Mouse (Mus musculus): ENCODE measurements around the gene Rcbtb2. TPM values are rescaled to one million over a fixed set of nuclear protein-coding genes. Genes with fewer than 3 reads are reported as not detected.

Gene Rcbtb2
- polyA plus RNA-seq, 1 experiment, result 11.8 TPM

- Histone ChIP-seq H3K4me3 (no peak overlapping the region), H3K79me2 (ENCODE audit: control insufficient read depth, insufficient read depth) (no peaks in the 10 kb centered on the region), H3K27me3 (ENCODE audit: control insufficient read depth, insufficient read depth, insufficient read length) (no peaks in the 10 kb centered on the region), H3K4me2 (ENCODE audit: low read depth) (peak overlapping the region; percentile 72), H3K36me3 (ENCODE audit: control insufficient read depth, insufficient read depth) (no peaks in the 10 kb centered on the region), H3ac (ENCODE audit: control insufficient read depth, insufficient read length) (no peak overlapping the region)
- TF ChIP-seq TCF12 (IDR thresholded peaks at IDR 0.05; ENCODE audit: insufficient read depth, poor library complexity, severe bottlenecking) (no peak), MYOD1 (IDR thresholded peaks at IDR 0.05; ENCODE audit: control insufficient read depth in 1 of 3, insufficient read length in 2 of 3, low read depth in 2 of 3) (no peak), CEBPB (IDR thresholded peaks at IDR 0.05; ENCODE audit: insufficient read depth, poor library complexity, severe bottlenecking) (no peak), USF1 (IDR thresholded peaks at IDR 0.05; ENCODE audit: low read depth) (no peak), MYOG (IDR thresholded peaks at IDR 0.05; ENCODE audit: control insufficient read depth in 1 of 3, insufficient read depth in 1 of 3, insufficient read length in 2 of 3, low read depth in 2 of 3) (no peak), POLR2AphosphoS2 (IDR thresholded peaks at IDR 0.05; ENCODE audit: insufficient read length, low read depth) (no peak), E2F4 (IDR thresholded peaks at IDR 0.05; ENCODE audit: insufficient read depth) (no peak), SRF (IDR thresholded peaks at IDR 0.05; ENCODE audit: control insufficient read depth, insufficient read length, low read depth) (no peak), REST (IDR thresholded peaks at IDR 0.05; ENCODE audit: insufficient read depth, insufficient read length) (no peak), MAX (IDR thresholded peaks at IDR 0.05; ENCODE audit: low read depth) (no peak)
Observed at GRCm38 (mm10) chr14:73104913-73105312, 17.9 kb upstream of the Rcbtb2 start.

- no peaks in the 10 kb centered on the region for H3K36me3 ChIP-seq (ENCODE audit: control insufficient read depth, insufficient read depth)
- H3K4me2 ChIP-seq (ENCODE audit: low read depth), result peak overlapping the region; percentile 72
- no peak overlapping the region for H3K4me3 ChIP-seq
- H3ac ChIP-seq (ENCODE audit: control insufficient read depth, insufficient read length), result no peak overlapping the region
- H3K79me2 ChIP-seq (ENCODE audit: control insufficient read depth, insufficient read depth), result no peaks in the 10 kb centered on the region
- H3K27me3 ChIP-seq (ENCODE audit: control insufficient read depth, insufficient read depth, insufficient read length), result no peaks in the 10 kb centered on the region
- TF ChIP-seq REST (IDR thresholded peaks at IDR 0.05; ENCODE audit: insufficient read depth, insufficient read length) (no peak), MYOD1 (IDR thresholded peaks at IDR 0.05; ENCODE audit: control insufficient read depth in 1 of 3, insufficient read length in 2 of 3, low read depth in 2 of 3) (peak; percentile 69 to 94 (median 89)), MYOG (IDR thresholded peaks at IDR 0.05; ENCODE audit: control insufficient read depth in 1 of 3, insufficient read depth in 1 of 3, insufficient read length in 2 of 3, low read depth in 2 of 3) (peak; percentile 1 to 90 (median 78)), TCF3 (IDR thresholded peaks at IDR 0.05; ENCODE audit: insufficient read length, low read depth) (no peak), MAX (IDR thresholded peaks at IDR 0.05; ENCODE audit: low read depth) (no peak), TCF12 (IDR thresholded peaks at IDR 0.05; ENCODE audit: insufficient read depth, poor library complexity, severe bottlenecking) (peak; percentile 80), USF1 (IDR thresholded peaks at IDR 0.05; ENCODE audit: low read depth) (no peak), SRF (IDR thresholded peaks at IDR 0.05; ENCODE audit: control insufficient read depth, insufficient read length, low read depth) (no peak), POLR2AphosphoS2 (IDR thresholded peaks at IDR 0.05; ENCODE audit: insufficient read length, low read depth) (no peak)
Observed at GRCm38 (mm10) chr14:73105407-73106185, 17.2 kb upstream of the Rcbtb2 start.

- Histone ChIP-seq H3K27me3 (ENCODE audit: control insufficient read depth, insufficient read depth, insufficient read length) (no peaks in the 10 kb centered on the region), H3K79me2 (ENCODE audit: control insufficient read depth, insufficient read depth) (no peaks in the 10 kb centered on the region), H3K36me3 (ENCODE audit: control insufficient read depth, insufficient read depth) (no peaks in the 10 kb centered on the region), H3ac (ENCODE audit: control insufficient read depth, insufficient read length) (no peak overlapping the region), H3K4me2 (ENCODE audit: low read depth) (peak overlapping the region; percentile 72), H3K4me3 (no peak overlapping the region)
- no peak for TF ChIP-seq TCF12 (IDR thresholded peaks at IDR 0.05; ENCODE audit: insufficient read depth, poor library complexity, severe bottlenecking)
- no peak for TF ChIP-seq MAX (IDR thresholded peaks at IDR 0.05; ENCODE audit: low read depth)
- no peak for TF ChIP-seq E2F4 (IDR thresholded peaks at IDR 0.05; ENCODE audit: insufficient read depth)
- TF ChIP-seq POLR2AphosphoS2 (IDR thresholded peaks at IDR 0.05; ENCODE audit: insufficient read length, low read depth), result no peak
- no peak for TF ChIP-seq TCF3 (IDR thresholded peaks at IDR 0.05; ENCODE audit: insufficient read length, low read depth)
- TF ChIP-seq POLR2A (IDR thresholded peaks at IDR 0.05; ENCODE audit: insufficient read length, low read depth), result no peak
- no peak for TF ChIP-seq MYOG (IDR thresholded peaks at IDR 0.05; ENCODE audit: control insufficient read depth in 1 of 3, insufficient read depth in 1 of 3, insufficient read length in 2 of 3, low read depth in 2 of 3)
- TF ChIP-seq MYOD1 (IDR thresholded peaks at IDR 0.05; ENCODE audit: control insufficient read depth in 1 of 3, insufficient read length in 2 of 3, low read depth in 2 of 3), result no peak
- no peak for TF ChIP-seq SRF (IDR thresholded peaks at IDR 0.05; ENCODE audit: control insufficient read depth, insufficient read length, low read depth)
- TF ChIP-seq REST (IDR thresholded peaks at IDR 0.05; ENCODE audit: insufficient read depth, insufficient read length), result no peak
- TF ChIP-seq CEBPB (IDR thresholded peaks at IDR 0.05; ENCODE audit: insufficient read depth, poor library complexity, severe bottlenecking), result no peak
- no peak for TF ChIP-seq USF1 (IDR thresholded peaks at IDR 0.05; ENCODE audit: low read depth)
Observed at GRCm38 (mm10) chr14:73106234-73106711, 16.6 kb upstream of the Rcbtb2 start.

- Histone ChIP-seq H3K36me3 (ENCODE audit: control insufficient read depth, insufficient read depth) (no peaks in the 10 kb centered on the region), H3K27me3 (ENCODE audit: control insufficient read depth, insufficient read depth, insufficient read length) (no peaks in the 10 kb centered on the region), H3K4me2 (ENCODE audit: low read depth) (no peak overlapping the region), H3ac (ENCODE audit: control insufficient read depth, insufficient read length) (no peak overlapping the region), H3K79me2 (ENCODE audit: control insufficient read depth, insufficient read depth) (no peaks in the 10 kb centered on the region), H3K4me3 (no peak overlapping the region)
- TF ChIP-seq USF1 (IDR thresholded peaks at IDR 0.05; ENCODE audit: low read depth) (no peak), REST (IDR thresholded peaks at IDR 0.05; ENCODE audit: insufficient read depth, insufficient read length) (no peak), MAX (IDR thresholded peaks at IDR 0.05; ENCODE audit: low read depth) (no peak), CEBPB (IDR thresholded peaks at IDR 0.05; ENCODE audit: insufficient read depth, poor library complexity, severe bottlenecking) (no peak), TCF3 (IDR thresholded peaks at IDR 0.05; ENCODE audit: insufficient read length, low read depth) (no peak), POLR2A (IDR thresholded peaks at IDR 0.05; ENCODE audit: insufficient read length, low read depth) (no peak), POLR2AphosphoS2 (IDR thresholded peaks at IDR 0.05; ENCODE audit: insufficient read length, low read depth) (no peak), SRF (IDR thresholded peaks at IDR 0.05; ENCODE audit: control insufficient read depth, insufficient read length, low read depth) (no peak), E2F4 (IDR thresholded peaks at IDR 0.05; ENCODE audit: insufficient read depth) (no peak), MYOG (IDR thresholded peaks at IDR 0.05; ENCODE audit: control insufficient read depth in 1 of 3, insufficient read depth in 1 of 3, insufficient read length in 2 of 3, low read depth in 2 of 3) (no peak), MYOD1 (IDR thresholded peaks at IDR 0.05; ENCODE audit: control insufficient read depth in 1 of 3, insufficient read length in 2 of 3, low read depth in 2 of 3) (no peak), TCF12 (IDR thresholded peaks at IDR 0.05; ENCODE audit: insufficient read depth, poor library complexity, severe bottlenecking) (no peak)
Observed at GRCm38 (mm10) chr14:73106957-73107356, 15.9 kb upstream of the Rcbtb2 start.

Measured in myocyte (in vitro differentiated cells).